Mouse (Mus musculus): ENCODE data around the gene Alkbh6. TPM values are rescaled to one million over a fixed set of nuclear protein-coding genes. Genes with fewer than 3 reads are reported as not detected.

The Alkbh6 gene
- polyA plus RNA-seq, 1 experiment from 2014 or later = 64.4 TPM

DNA sequence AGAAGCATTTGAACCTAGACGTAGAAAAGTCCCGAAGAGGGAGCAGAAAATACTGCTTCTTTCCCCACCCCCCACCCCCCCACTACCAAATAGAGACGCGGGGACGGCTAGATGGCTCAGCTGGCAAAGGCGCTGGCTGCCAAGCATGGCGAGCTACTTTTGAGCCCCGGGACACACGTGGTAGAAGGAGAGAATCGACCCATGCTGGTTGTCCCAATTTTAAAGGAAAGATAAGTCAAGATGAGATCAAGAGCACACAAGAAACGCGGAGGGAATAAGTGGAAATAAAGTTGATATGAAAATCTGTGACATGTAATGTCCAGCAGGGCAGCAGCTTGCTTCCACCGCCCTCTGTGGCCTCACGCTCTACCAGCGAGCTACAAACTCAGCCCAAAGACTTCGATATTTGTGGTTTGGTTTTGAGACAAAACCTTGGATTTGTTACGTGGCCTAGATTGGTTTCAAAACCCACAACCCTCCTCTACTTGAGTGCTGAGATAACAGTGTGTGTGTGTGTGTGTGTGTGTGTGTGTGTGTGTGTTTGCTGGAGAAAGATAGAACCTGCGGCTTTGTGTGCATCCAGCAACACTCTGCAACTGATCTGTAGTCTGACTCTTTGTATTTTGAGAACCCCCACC, 24.2 kb downstream of the Alkbh6 start:
- Histone ChIP-seq H3K36me3 (ENCODE audit: control insufficient read depth, insufficient read depth, low read length) (no peaks in the 10 kb centered on the region), H3K4me2 (ENCODE audit: low read depth, low read length) (no peak overlapping the region), H3K4me3 (replicated peaks; ENCODE audit: low read length) (no peak overlapping the region), H3K27ac (ENCODE audit: low read length) (no peak overlapping the region), H3K27me3 (ENCODE audit: control insufficient read depth, insufficient read depth, low read length) (peaks cover 8% of the 10 kb centered on the region), H3K9me3 (replicated peaks; ENCODE audit: control insufficient read depth, low read length) (no peaks in the 10 kb centered on the region), H3K4me1 (ENCODE audit: control insufficient read depth, insufficient read depth, low read length) (peaks cover 10% of the 10 kb centered on the region), H3K9ac (ENCODE audit: low read length) (no peak overlapping the region)
- WGBS = 62% methylated on average over 18 of the region's 18 CpGs
- no peak for ATAC-seq (ENCODE audit: insufficient read depth, low FRiP score)

DNA sequence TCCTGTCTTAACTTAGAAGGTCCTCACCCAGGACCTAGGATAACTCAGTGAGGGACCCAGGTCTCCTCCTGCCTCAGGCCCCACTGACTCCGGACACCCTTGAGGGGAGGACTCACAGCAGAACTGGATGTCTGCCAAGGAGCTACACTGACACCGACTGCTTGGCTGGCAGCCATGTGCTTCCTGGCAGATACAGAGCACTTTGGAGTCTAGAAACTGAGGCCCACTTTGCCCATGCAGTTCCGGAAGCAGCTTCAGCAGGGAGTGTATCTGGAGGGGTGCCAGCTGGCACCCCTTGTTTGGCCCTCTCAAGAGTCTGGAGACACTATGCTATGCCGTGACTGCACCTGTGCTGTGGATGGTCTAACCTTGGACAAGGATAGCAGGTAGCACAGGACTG, 24.9 kb downstream of the Alkbh6 start:
- Histone ChIP-seq H3K9ac (ENCODE audit: low read length) (no peak overlapping the region), H3K27me3 (ENCODE audit: control insufficient read depth, insufficient read depth, low read length) (peaks cover 8% of the 10 kb centered on the region), H3K4me3 (replicated peaks; ENCODE audit: low read length) (no peak overlapping the region), H3K27ac (ENCODE audit: low read length) (no peak overlapping the region), H3K9me3 (replicated peaks; ENCODE audit: control insufficient read depth, low read length) (no peaks in the 10 kb centered on the region), H3K4me1 (ENCODE audit: control insufficient read depth, insufficient read depth, low read length) (peaks cover 10% of the 10 kb centered on the region), H3K36me3 (ENCODE audit: control insufficient read depth, insufficient read depth, low read length) (no peaks in the 10 kb centered on the region), H3K4me2 (ENCODE audit: low read depth, low read length) (no peak overlapping the region)
- 17% methylated on average over 4 of the region's 4 CpGs for WGBS
- peak; percentile 55 for ATAC-seq (ENCODE audit: insufficient read depth, low FRiP score)

DNA sequence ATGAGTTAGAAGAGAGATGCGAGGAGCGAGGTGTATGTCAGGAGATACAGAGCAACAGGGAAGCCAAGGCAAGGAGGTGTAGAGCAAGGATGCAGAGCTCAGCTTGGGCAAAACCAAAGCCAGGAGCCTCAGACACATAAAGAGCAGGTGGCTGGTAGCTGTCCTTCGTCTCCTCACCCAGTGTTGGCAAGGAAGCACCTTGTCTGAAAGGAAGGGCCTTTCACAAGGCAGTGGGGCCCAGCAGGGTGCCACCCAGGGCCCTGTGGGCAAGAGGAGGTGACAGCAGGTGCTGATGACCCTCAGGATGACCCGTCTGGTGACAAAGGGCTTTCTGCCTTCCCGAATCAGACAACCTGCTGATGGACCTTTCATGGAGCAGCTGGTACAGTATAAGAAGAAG, 26.0 kb downstream of the Alkbh6 start:
- no peaks in the 10 kb centered on the region for H3K9me3 ChIP-seq (replicated peaks; ENCODE audit: control insufficient read depth, low read length)
- H3K27ac ChIP-seq (ENCODE audit: low read length) = no peak overlapping the region
- H3K4me1 ChIP-seq (ENCODE audit: control insufficient read depth, insufficient read depth, low read length) = peaks cover 10% of the 10 kb centered on the region
- 65% methylated on average over 5 of the region's 5 CpGs for WGBS
- ATAC-seq (ENCODE audit: insufficient read depth, low FRiP score) = no peak
- H3K27me3 ChIP-seq (ENCODE audit: control insufficient read depth, insufficient read depth, low read length) = peaks cover 8% of the 10 kb centered on the region
- H3K9ac ChIP-seq (ENCODE audit: low read length) = no peak overlapping the region
- H3K36me3 ChIP-seq (ENCODE audit: control insufficient read depth, insufficient read depth, low read length) = no peaks in the 10 kb centered on the region
- no peak overlapping the region for H3K4me3 ChIP-seq (replicated peaks; ENCODE audit: low read length)
- no peak overlapping the region for H3K4me2 ChIP-seq (ENCODE audit: low read depth, low read length)

DNA sequence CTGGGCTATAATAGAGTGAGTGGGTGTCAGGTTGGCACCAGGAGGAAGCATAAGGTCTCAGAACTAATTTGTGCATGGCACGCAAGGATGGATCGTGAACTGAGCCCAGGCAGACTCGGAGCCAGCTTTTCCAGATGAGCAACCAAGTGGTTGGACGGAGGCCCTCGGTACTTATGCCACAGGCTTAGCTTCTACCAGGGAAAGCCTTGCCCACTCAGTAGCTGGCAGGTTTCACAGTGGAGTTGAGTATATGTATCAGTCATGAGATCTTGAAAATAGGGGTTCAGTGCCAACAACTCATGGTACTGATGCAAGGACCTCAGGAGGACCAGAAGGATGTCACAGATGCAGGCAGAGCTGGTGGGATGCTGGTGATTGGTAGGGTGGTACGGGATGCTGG, 27.2 kb downstream of the Alkbh6 start:
- no peak overlapping the region for H3K4me3 ChIP-seq (replicated peaks; ENCODE audit: low read length)
- ATAC-seq (ENCODE audit: insufficient read depth, low FRiP score) = no peak
- WGBS = 81% methylated on average over 6 of the region's 6 CpGs

DNA sequence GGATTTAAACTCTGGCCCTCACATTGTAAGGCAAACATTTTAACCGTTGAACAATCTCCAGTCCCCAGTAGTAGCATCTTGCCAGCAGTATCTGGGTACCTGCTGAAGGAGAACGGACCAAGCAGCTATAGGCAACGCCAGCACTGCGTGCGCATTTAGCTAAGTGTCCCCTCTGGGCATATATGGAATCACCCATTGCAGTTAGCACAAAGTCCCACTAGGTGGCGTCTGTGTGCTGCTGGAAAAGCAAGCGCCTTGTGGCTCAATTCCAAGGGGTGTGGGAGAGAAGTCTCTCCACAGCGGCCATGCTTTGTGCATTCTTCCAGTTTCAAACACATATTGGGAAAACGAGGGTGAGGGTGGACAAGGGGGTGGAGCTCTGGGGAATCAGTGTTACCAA, 27.9 kb downstream of the Alkbh6 start:
- 0 out of 2 replicates have a peak overlapping the region, but pooled peaks have one; percentile 12 for H3K4me2 ChIP-seq (ENCODE audit: low read depth, low read length)
- no peaks in the 10 kb centered on the region for H3K9me3 ChIP-seq (replicated peaks; ENCODE audit: control insufficient read depth, low read length)
- H3K4me1 ChIP-seq (ENCODE audit: control insufficient read depth, insufficient read depth, low read length) = peaks cover 10% of the 10 kb centered on the region
- H3K9ac ChIP-seq (ENCODE audit: low read length) = no peak overlapping the region
- WGBS = 2% methylated on average over 9 of the region's 9 CpGs
- no peak overlapping the region for H3K27ac ChIP-seq (ENCODE audit: low read length)
- no peaks in the 10 kb centered on the region for H3K36me3 ChIP-seq (ENCODE audit: control insufficient read depth, insufficient read depth, low read length)
- ATAC-seq (ENCODE audit: insufficient read depth, low FRiP score) = 0 out of 2 replicates have a peak, but pooled peaks have one; percentile 45
- peaks cover 8% of the 10 kb centered on the region for H3K27me3 ChIP-seq (ENCODE audit: control insufficient read depth, insufficient read depth, low read length)
- no peak overlapping the region for H3K4me3 ChIP-seq (replicated peaks; ENCODE audit: low read length)

More for the DNA sequence above, 27.2 kb downstream of the Alkbh6 start:
- Histone ChIP-seq H3K4me2 (ENCODE audit: low read depth, low read length) (no peak overlapping the region), H3K36me3 (ENCODE audit: control insufficient read depth, insufficient read depth, low read length) (no peaks in the 10 kb centered on the region), H3K27ac (ENCODE audit: low read length) (no peak overlapping the region), H3K9ac (ENCODE audit: low read length) (no peak overlapping the region), H3K27me3 (ENCODE audit: control insufficient read depth, insufficient read depth, low read length) (peaks cover 8% of the 10 kb centered on the region), H3K4me1 (ENCODE audit: control insufficient read depth, insufficient read depth, low read length) (peaks cover 10% of the 10 kb centered on the region), H3K9me3 (replicated peaks; ENCODE audit: control insufficient read depth, low read length) (no peaks in the 10 kb centered on the region)

DNA sequence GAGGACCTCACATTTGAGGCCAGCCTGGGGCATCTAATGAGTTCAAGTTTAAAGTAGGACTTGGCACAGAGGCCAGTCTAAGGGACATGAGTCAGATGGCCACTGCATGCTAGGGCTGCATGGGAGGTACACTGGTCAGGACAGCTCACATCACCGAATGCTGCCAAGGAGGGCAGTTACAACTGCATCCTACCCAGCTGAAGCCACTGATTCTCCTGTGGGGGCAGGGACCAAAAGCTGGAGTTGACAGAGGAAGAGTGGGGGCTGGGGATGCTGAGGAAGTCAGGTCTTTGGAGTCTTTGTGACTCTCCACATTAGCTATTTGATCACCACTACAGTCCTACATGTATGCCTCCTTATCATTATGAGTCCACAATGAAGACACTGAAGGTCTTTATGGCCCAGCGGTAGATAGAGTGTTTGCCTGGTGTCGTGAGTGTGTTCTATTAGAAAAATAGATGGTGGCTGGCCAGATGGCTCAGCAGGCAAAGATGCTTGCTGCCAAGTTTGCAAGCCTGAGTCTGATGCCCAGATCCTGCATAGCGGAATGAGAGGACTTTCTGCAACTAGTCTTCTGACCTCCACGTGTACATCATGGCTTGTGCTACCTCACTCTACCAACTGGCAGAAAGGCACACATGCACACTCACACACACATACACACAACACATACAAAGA, 31.1 kb downstream of the Alkbh6 start:
- Histone ChIP-seq H3K9ac (ENCODE audit: low read length) (no peak overlapping the region), H3K9me3 (replicated peaks; ENCODE audit: control insufficient read depth, low read length) (no peaks in the 10 kb centered on the region), H3K27ac (ENCODE audit: low read length) (no peak overlapping the region), H3K4me2 (ENCODE audit: low read depth, low read length) (no peak overlapping the region), H3K4me1 (ENCODE audit: control insufficient read depth, insufficient read depth, low read length) (0 out of 2 replicates have a peak, but pooled peaks cover 2% of the 10 kb centered on the region), H3K4me3 (replicated peaks; ENCODE audit: low read length) (no peak overlapping the region), H3K36me3 (ENCODE audit: control insufficient read depth, insufficient read depth, low read length) (no peaks in the 10 kb centered on the region), H3K27me3 (ENCODE audit: control insufficient read depth, insufficient read depth, low read length) (peaks cover 6% of the 10 kb centered on the region)
- WGBS = 74% methylated on average over 5 of the region's 5 CpGs
- no peak for ATAC-seq (ENCODE audit: insufficient read depth, low FRiP score)

DNA sequence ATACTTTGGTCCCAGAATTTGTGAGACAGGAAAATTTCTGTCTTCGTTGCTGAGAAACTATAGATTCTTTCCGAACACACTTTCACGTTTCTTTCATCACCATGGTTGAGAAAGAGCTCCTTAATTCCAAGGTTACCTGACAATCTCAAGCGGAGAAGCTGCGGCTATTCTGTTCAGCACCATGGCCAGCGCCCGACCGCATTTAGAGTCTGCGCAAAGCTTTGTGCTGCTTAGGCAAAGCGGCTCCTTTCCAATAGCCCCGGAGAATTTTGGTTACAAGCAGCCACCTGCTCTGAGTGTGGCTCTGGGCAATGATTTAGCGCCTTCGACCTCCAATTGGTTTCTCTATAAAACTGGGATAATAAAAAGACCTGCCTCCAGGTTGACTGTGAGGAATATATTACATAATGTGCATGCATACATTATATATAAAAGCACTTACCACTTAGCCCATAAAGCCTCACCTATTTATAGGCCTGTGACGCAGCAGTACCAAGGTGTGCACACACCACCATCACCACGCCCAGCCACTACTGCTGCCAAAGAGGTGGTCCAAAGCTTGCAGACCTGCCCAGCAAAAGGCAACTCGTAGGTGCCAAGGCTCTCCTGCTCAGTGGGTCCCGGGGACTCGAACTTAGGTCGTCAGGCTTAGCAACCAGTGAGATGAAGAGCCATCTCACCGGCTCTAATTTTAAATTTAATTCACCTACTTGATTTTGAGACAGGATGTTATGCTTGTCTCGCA, 38.3 kb downstream of the Alkbh6 start:
- Histone ChIP-seq H3K4me1 (ENCODE audit: control insufficient read depth, insufficient read depth, low read length) (no peaks in the 10 kb centered on the region), H3K9ac (ENCODE audit: low read length) (no peak overlapping the region), H3K4me2 (ENCODE audit: low read depth, low read length) (no peak overlapping the region), H3K27me3 (ENCODE audit: control insufficient read depth, insufficient read depth, low read length) (peaks cover 15% of the 10 kb centered on the region), H3K9me3 (replicated peaks; ENCODE audit: control insufficient read depth, low read length) (no peaks in the 10 kb centered on the region), H3K4me3 (replicated peaks; ENCODE audit: low read length) (no peak overlapping the region), H3K27ac (ENCODE audit: low read length) (no peak overlapping the region), H3K36me3 (ENCODE audit: control insufficient read depth, insufficient read depth, low read length) (no peaks in the 10 kb centered on the region)
- 24% methylated on average over 21 of the region's 21 CpGs for WGBS
- ATAC-seq (ENCODE audit: insufficient read depth, low FRiP score) = no peak

DNA sequence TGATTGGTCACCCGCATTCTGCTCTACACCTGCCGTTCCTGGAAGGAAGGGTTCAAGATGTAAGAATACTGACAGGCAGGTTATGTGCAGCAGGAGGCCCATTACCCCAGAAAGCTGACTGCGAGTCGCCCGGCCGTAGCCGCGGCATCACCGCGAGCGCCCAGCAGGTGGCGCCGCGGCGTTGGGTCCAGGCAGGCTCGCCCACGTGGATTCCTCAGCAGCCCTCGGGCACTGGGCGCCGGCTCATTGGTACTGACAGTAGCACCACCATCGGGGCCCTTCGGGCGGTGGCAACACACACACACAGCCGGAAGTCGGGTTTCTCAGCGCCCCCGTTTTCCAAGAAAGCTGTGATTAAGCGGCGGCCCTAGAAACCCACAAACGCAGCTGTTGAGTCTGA, 39.3 kb downstream of the Alkbh6 start:
- Histone ChIP-seq H3K4me3 (replicated peaks; ENCODE audit: low read length) (no peak overlapping the region), H3K9me3 (replicated peaks; ENCODE audit: control insufficient read depth, low read length) (no peaks in the 10 kb centered on the region), H3K27me3 (ENCODE audit: control insufficient read depth, insufficient read depth, low read length) (peaks cover 15% of the 10 kb centered on the region), H3K27ac (ENCODE audit: low read length) (no peak overlapping the region), H3K4me2 (ENCODE audit: low read depth, low read length) (no peak overlapping the region), H3K36me3 (ENCODE audit: control insufficient read depth, insufficient read depth, low read length) (no peaks in the 10 kb centered on the region), H3K9ac (ENCODE audit: low read length) (no peak overlapping the region), H3K4me1 (ENCODE audit: control insufficient read depth, insufficient read depth, low read length) (no peaks in the 10 kb centered on the region)
- WGBS = 2% methylated on average over 30 of the region's 30 CpGs
- ATAC-seq (ENCODE audit: insufficient read depth, low FRiP score) = no peak

DNA sequence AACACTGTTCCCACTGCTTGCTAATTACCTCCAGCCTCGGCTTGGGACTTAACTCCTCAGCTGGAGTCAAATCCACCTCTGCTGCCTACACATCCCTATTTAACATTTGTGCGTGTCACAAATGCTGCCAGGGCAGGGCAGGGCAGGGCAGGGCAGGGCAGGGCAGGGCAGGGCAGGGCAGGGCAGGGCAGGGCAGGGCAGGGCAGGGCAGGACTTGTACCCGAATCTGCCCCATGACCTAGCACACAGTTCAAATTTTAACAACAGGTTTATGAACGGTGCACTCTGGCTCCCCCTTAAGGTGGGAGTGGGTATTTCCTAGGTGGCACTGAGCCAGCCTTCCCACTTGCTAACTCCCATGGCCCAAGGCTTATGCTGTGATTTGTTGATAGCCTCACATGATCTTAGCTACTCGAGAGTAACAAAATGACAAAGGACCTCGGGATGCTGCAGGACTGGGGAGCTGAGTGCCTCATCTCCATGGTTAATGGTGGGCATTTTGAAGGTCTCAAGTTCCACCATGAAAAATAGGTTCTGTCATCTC, 44.8 kb downstream of the Alkbh6 start:
- Histone ChIP-seq H3K9me3 (replicated peaks; ENCODE audit: control insufficient read depth, low read length) (no peaks in the 10 kb centered on the region), H3K36me3 (ENCODE audit: control insufficient read depth, insufficient read depth, low read length) (no peaks in the 10 kb centered on the region), H3K9ac (ENCODE audit: low read length) (no peak overlapping the region), H3K4me3 (replicated peaks; ENCODE audit: low read length) (no peak overlapping the region), H3K4me2 (ENCODE audit: low read depth, low read length) (no peak overlapping the region), H3K4me1 (ENCODE audit: control insufficient read depth, insufficient read depth, low read length) (no peaks in the 10 kb centered on the region; the same call in none of the 2 replicates), H3K27ac (ENCODE audit: low read length) (no peak overlapping the region), H3K27me3 (ENCODE audit: control insufficient read depth, insufficient read depth, low read length) (0 out of 2 replicates have a peak, but pooled peaks cover 4% of the 10 kb centered on the region)
- 19% methylated on average over 6 of the region's 6 CpGs for WGBS
- peak; percentile 46; the same call in 1 of the 2 replicates for ATAC-seq (ENCODE audit: insufficient read depth, low FRiP score)

Data from stomach, embryonic 16.5 days (tissue).